Mouse (Mus musculus) hindbrain, embryonic 12.5 days (tissue): Measurements from ENCODE around the gene Katna1. TPM values are rescaled to one million over a fixed set of nuclear protein-coding genes. Genes with fewer than 3 reads are reported as not detected.

Source experiments
- ATAC-seq: fragments of 200-750 bp; cut with Nextera tagmentation; 2 replicates; pipeline ENCODE4 v1.8.0; 2017; ENCODE audit warnings: moderate TSS enrichment; ENCODE audit not compliant: low FRiP score
- H3K27ac ChIP-seq: fragments of 300-500 bp; sonication (generic); 2 replicates; pipeline ENCODE4 v1.5.1; 2016; ENCODE audit warnings: mild to moderate bottlenecking
- H3K27me3 ChIP-seq: fragments of 300-500 bp; sonication (generic); 2 replicates; pipeline ENCODE4 v1.6.1; 2016; ENCODE audit warnings: mild to moderate bottlenecking
- H3K36me3 ChIP-seq: fragments of 300-500 bp; sonication (generic); 2 replicates; pipeline ENCODE4 v1.6.1; 2016; ENCODE audit warnings: mild to moderate bottlenecking
- H3K4me1 ChIP-seq: fragments of 300-500 bp; sonication (generic); 2 replicates; pipeline ENCODE4 v1.6.1; 2016
- H3K4me2 ChIP-seq: fragments of 300-500 bp; sonication (generic); replicated peaks from 2 replicates; pipeline ENCODE4 v1.6.1; 2016; ENCODE audit warnings: mild to moderate bottlenecking
- H3K4me3 ChIP-seq: fragments of 300-500 bp; sonication (generic); 2 replicates; pipeline ENCODE4 v1.5.1; 2016; ENCODE audit warnings: mild to moderate bottlenecking
- H3K9ac ChIP-seq: fragments of 300-500 bp; sonication (generic); 2 replicates; pipeline ENCODE4 v1.6.1; 2016; ENCODE audit warnings: mild to moderate bottlenecking, moderate library complexity
- H3K9me3 ChIP-seq: fragments of 300-500 bp; sonication (generic); replicated peaks from 2 replicates; pipeline ENCODE4 v1.6.1; 2016; ENCODE audit warnings: mild to moderate bottlenecking
- WGBS: fragments of 180-500 bp; shearing (Covaris S2); methylation state at CpG from one replicate; pipeline ENCODE4 v1.1.7; 2016; 5-methylcytosine and 5-hydroxymethylcytosine counted together
- polyA plus RNA-seq: library from polyadenylated mRNA; unstranded; fragments of >200 nt; fragmentation: Nextera tagmentation; extraction: Ambion mirVana; gene quantifications from 2 replicates; pipeline ENCODE4 v1.2.1, GENCODE M21; 2016

Gene Katna1
- polyA plus RNA-seq, 1 experiment from 2014 or later = 51.5 TPM

GRCm38 (mm10) chr10:7780238-7781176 is 54.7 kb downstream of the Katna1 start:
- peak overlapping the region; percentile 67 for H3K4me2 ChIP-seq
- peak; percentile 93 for ATAC-seq
- peak overlapping the region; percentile 76 for H3K27ac ChIP-seq
- H3K27me3 ChIP-seq = no peaks in the 10 kb centered on the region
- H3K9ac ChIP-seq = peak overlapping the region; percentile 84
- peaks cover 4% of the 10 kb centered on the region for H3K36me3 ChIP-seq
- H3K9me3 ChIP-seq = no peaks in the 10 kb centered on the region
- 0 out of 2 replicates have a peak, but pooled peaks cover 4% of the 10 kb centered on the region for H3K4me1 ChIP-seq
- H3K4me3 ChIP-seq = peak overlapping the region; percentile 94
- WGBS = under 1% methylated on average over 62 of the region's 77 CpGs

GRCm38 (mm10) chr10:7781214-7781613 is 55.4 kb downstream of the Katna1 start:
- Histone ChIP-seq H3K27me3 (no peaks in the 10 kb centered on the region), H3K4me2 (peak overlapping the region; percentile 67), H3K4me1 (0 out of 2 replicates have a peak, but pooled peaks cover 4% of the 10 kb centered on the region), H3K36me3 (no peaks in the 10 kb centered on the region), H3K9ac (0 out of 2 replicates have a peak overlapping the region, but pooled peaks have one; percentile 84), H3K4me3 (peak overlapping the region; percentile 94), H3K27ac (no peak overlapping the region), H3K9me3 (no peaks in the 10 kb centered on the region)
- 54% methylated on average over 3 of the region's 3 CpGs for WGBS
- peak; percentile 27 for ATAC-seq

- 45% methylated on average over 2 of the region's 2 CpGs for WGBS
- no peak overlapping the region for H3K4me3 ChIP-seq
- H3K4me1 ChIP-seq = peaks cover 4% of the 10 kb centered on the region
- ATAC-seq = no peak
- no peak overlapping the region for H3K9ac ChIP-seq
- H3K27me3 ChIP-seq = no peaks in the 10 kb centered on the region
- H3K27ac ChIP-seq = no peak overlapping the region
- no peaks in the 10 kb centered on the region for H3K9me3 ChIP-seq
- H3K36me3 ChIP-seq = peaks cover 15% of the 10 kb centered on the region
- H3K4me2 ChIP-seq = no peak overlapping the region
Observed at GRCm38 (mm10) chr10:7787319-7787718, 61.5 kb downstream of the Katna1 start.

GRCm38 (mm10) chr10:7792254-7792750 is 66.5 kb downstream of the Katna1 start:
- peaks cover 14% of the 10 kb centered on the region for H3K4me1 ChIP-seq
- H3K4me3 ChIP-seq = peak overlapping the region; percentile 78
- H3K36me3 ChIP-seq = peaks cover 27% of the 10 kb centered on the region
- no peaks in the 10 kb centered on the region for H3K9me3 ChIP-seq
- H3K27me3 ChIP-seq = no peaks in the 10 kb centered on the region
- H3K4me2 ChIP-seq = peak overlapping the region; percentile 69
- whole genome bisulfite sequencing = under 1% methylated on average over 10 of the region's 10 CpGs
- ATAC-seq = peak; percentile 79; the same call in 1 of the 2 replicates
- peak overlapping the region; percentile 72 for H3K27ac ChIP-seq
- peak overlapping the region; percentile 79 for H3K9ac ChIP-seq

- Histone ChIP-seq H3K4me3 (peak within 1 kb of the TSS; percentile 78), H3K27me3 (no peaks in the 10 kb centered on the region), H3K9ac (peak within 1 kb of the TSS; percentile 79), H3K4me2 (peak within 1 kb of the TSS; percentile 69), H3K36me3 (peaks cover 32% of the 10 kb centered on the region), H3K27ac (peak within 1 kb of the TSS; percentile 72), H3K9me3 (no peaks in the 10 kb centered on the region), H3K4me1 (peaks cover 14% of the 10 kb centered on the region)
- peak; percentile 93 for ATAC-seq
- WGBS = under 1% methylated on average over 52 of the region's 52 CpGs
Observed at GRCm38 (mm10) chr10:7792751-7793385, 67.1 kb downstream of the Katna1 start, which contains the start of the genes Ginm1 and Ppil4. Gene Ginm1 (minus strand): TSS chr10:7792824. Gene Ppil4 (plus strand): TSS chr10:7792891.

GRCm38 (mm10) chr10:7801258-7801657 is 75.5 kb downstream of the Katna1 start:
- H3K4me1 ChIP-seq = no peaks in the 10 kb centered on the region
- 95% methylated on average over 3 of the region's 3 CpGs for WGBS

GRCm38 (mm10) chr10:7802519-7803140 is 76.8 kb downstream of the Katna1 start:
- H3K36me3 ChIP-seq = peaks cover 78% of the 10 kb centered on the region
- H3K27me3 ChIP-seq = no peaks in the 10 kb centered on the region
- no peaks in the 10 kb centered on the region for H3K9me3 ChIP-seq
- no peaks in the 10 kb centered on the region for H3K4me1 ChIP-seq
- H3K4me3 ChIP-seq = no peak overlapping the region
- H3K9ac ChIP-seq = no peak overlapping the region
- H3K27ac ChIP-seq = no peak overlapping the region
- no peak for ATAC-seq
- H3K4me2 ChIP-seq = no peak overlapping the region
- WGBS = 95% methylated on average over 2 of the region's 2 CpGs

More at GRCm38 (mm10) chr10:7801258-7801657, 75.5 kb downstream of the Katna1 start:
- Histone ChIP-seq H3K36me3 (peaks cover 84% of the 10 kb centered on the region), H3K4me3 (no peak overlapping the region), H3K9ac (no peak overlapping the region), H3K4me2 (no peak overlapping the region), H3K9me3 (no peaks in the 10 kb centered on the region), H3K27me3 (no peaks in the 10 kb centered on the region), H3K27ac (no peak overlapping the region)
- ATAC-seq = no peak

- ATAC-seq = no peak; the same call in 1 of the 2 replicates
- Histone ChIP-seq H3K4me3 (no peak overlapping the region), H3K9me3 (no peaks in the 10 kb centered on the region), H3K27ac (no peak overlapping the region), H3K36me3 (peaks cover 56% of the 10 kb centered on the region), H3K27me3 (no peaks in the 10 kb centered on the region), H3K9ac (no peak overlapping the region), H3K4me1 (no peaks in the 10 kb centered on the region), H3K4me2 (no peak overlapping the region)
- WGBS = 49% methylated on average over 2 of the region's 2 CpGs
Observed at GRCm38 (mm10) chr10:7809937-7810336, 84.1 kb downstream of the Katna1 start.

Other genes starting within 250 kb of the Katna1 start
- gene Lrp11, start 136.2 kb upstream of the Katna1 start, polyA plus RNA-seq = 17.7 and 19.3 TPM in 2 replicates
- 40.6 and 42.2 TPM in 2 replicates for gene Nup43, start 58.5 kb upstream of the Katna1 start, polyA plus RNA-seq
- 136 and 137 TPM in 2 replicates for gene Pcmt1, start 44.9 kb upstream of the Katna1 start, polyA plus RNA-seq
- gene Lats1, start 44.8 kb upstream of the Katna1 start, polyA plus RNA-seq = 16.4 and 17.0 TPM in 2 replicates
- 61.2 and 61.3 TPM in 2 replicates for gene Ginm1, start 66.8 kb downstream of the Katna1 start, polyA plus RNA-seq
- 47.7 and 51.7 TPM in 2 replicates for gene Ppil4, start 66.9 kb downstream of the Katna1 start, polyA plus RNA-seq
- gene Zc3h12d, start 106.5 kb downstream of the Katna1 start, polyA plus RNA-seq = 0.19 and 0.25 TPM in 2 replicates
- gene Tab2, start 230.2 kb downstream of the Katna1 start, polyA plus RNA-seq = 22.2 and 22.3 TPM in 2 replicates